Mouse (Mus musculus): Measurements from ENCODE around the gene Zfp652.

DNA sequence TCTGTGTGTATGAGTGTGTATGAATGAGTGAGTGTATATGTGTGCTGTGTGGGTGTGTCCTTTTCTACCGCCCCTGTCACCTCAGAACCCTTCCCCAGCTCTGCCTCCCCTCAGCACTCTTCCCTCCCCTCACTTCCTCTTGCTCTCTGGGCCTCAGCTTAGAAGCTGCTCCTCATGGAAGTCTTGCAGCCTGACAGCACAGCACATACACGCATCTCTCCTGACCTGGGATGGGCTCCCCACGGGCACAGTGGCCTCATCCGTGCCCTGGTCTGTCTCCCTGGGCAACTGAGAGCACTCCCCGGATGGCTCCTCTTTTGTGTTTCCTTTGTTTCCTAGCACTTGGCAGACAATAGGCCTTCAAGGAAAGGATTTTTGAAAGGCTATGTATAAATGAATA lies 97.1 kb downstream of the Zfp652 start:
- TF ChIP-seq GATA1 (IDR thresholded peaks at IDR 0.05; ENCODE audit: borderline replicate concordance, low read length) (no peak), FLI1 (IDR thresholded peaks at IDR 0.05; ENCODE audit: low read length) (no peak)

Measured in megakaryocyte, embryonic 14.5 days (primary cell).